Mouse (Mus musculus): Measurements from ENCODE around the gene Ttc28.
"Not testable (repeated sequence)": the region's sequence is repeated elsewhere in the genome, so short reads cannot be mapped to it uniquely, and the experiment has no call there.

Gene Ttc28

GRCm38 (mm10) chr5:110879584-110880374 is at the start of gene Ttc28:
Gene Ttc28 (plus strand): TSS chr5:110879803.
- peak; percentile 71 for DNase-seq (ENCODE audit: low read depth, low spot score)

- no peak for DNase-seq (ENCODE audit: low read depth, low spot score)
Observed at GRCm38 (mm10) chr5:110831036-110831720, 48.4 kb upstream of the Ttc28 start.

GRCm38 (mm10) chr5:110835959-110836358 is 43.6 kb upstream of the Ttc28 start:
- DNase-seq (ENCODE audit: low read depth, low spot score): no peak

GRCm38 (mm10) chr5:110838016-110838415 is 41.6 kb upstream of the Ttc28 start:
- DNase-seq (ENCODE audit: low read depth, low spot score): not testable (repeated sequence)

- no peak for DNase-seq (ENCODE audit: low read depth, low spot score)
Observed at GRCm38 (mm10) chr5:110839038-110839677, 40.4 kb upstream of the Ttc28 start.

GRCm38 (mm10) chr5:110839678-110840365 is 39.8 kb upstream of the Ttc28 start, which contains the start of the genes Hscb and Chek2:
Gene Hscb (minus strand): TSS chr5:110839777.
Gene Chek2 (plus strand): TSS chr5:110839979.
- DNase-seq (ENCODE audit: low read depth, low spot score): peak; percentile 97

- DNase-seq (ENCODE audit: low read depth, low spot score): no peak
Observed at GRCm38 (mm10) chr5:110840465-110840864, 39.1 kb upstream of the Ttc28 start.

- no peak for DNase-seq (ENCODE audit: low read depth, low spot score)
Observed at GRCm38 (mm10) chr5:110841046-110841862, 38.3 kb upstream of the Ttc28 start.

- no peak for DNase-seq (ENCODE audit: low read depth, low spot score)
Observed at GRCm38 (mm10) chr5:110852990-110853389, 26.6 kb upstream of the Ttc28 start.

GRCm38 (mm10) chr5:110857091-110857490 is 22.5 kb upstream of the Ttc28 start:
- no peak for DNase-seq (ENCODE audit: low read depth, low spot score)

GRCm38 (mm10) chr5:110859013-110859650 is 20.5 kb upstream of the Ttc28 start:
- peak; percentile 67 for DNase-seq (ENCODE audit: low read depth, low spot score)

- DNase-seq (ENCODE audit: low read depth, low spot score): no peak
Observed at GRCm38 (mm10) chr5:110860445-110860844, 19.2 kb upstream of the Ttc28 start.

GRCm38 (mm10) chr5:110868460-110868859 is 11.1 kb upstream of the Ttc28 start:
- DNase-seq (ENCODE audit: low read depth, low spot score): no peak

- no peak for DNase-seq (ENCODE audit: low read depth, low spot score)
Observed at GRCm38 (mm10) chr5:110869242-110869669, 10.3 kb upstream of the Ttc28 start.

- no peak for DNase-seq (ENCODE audit: low read depth, low spot score)
Observed at GRCm38 (mm10) chr5:110873160-110873559, 6.4 kb upstream of the Ttc28 start.

- no peak for DNase-seq (ENCODE audit: low read depth, low spot score)
Observed at GRCm38 (mm10) chr5:110874711-110875110, 4.9 kb upstream of the Ttc28 start.

GRCm38 (mm10) chr5:110875286-110875685 is 4.3 kb upstream of the Ttc28 start:
- DNase-seq (ENCODE audit: low read depth, low spot score): no peak

GRCm38 (mm10) chr5:110877666-110878505 is 1.7 kb upstream of the Ttc28 start:
- no peak for DNase-seq (ENCODE audit: low read depth, low spot score)

- not testable (repeated sequence) for DNase-seq (ENCODE audit: low read depth, low spot score)
Observed at GRCm38 (mm10) chr5:110878526-110878925, 1.1 kb upstream of the Ttc28 start.

All from brain, embryonic 18.5 days (tissue).